Mouse (Mus musculus): Measurements from ENCODE around the gene Ssx2ip.

The Ssx2ip gene

DNA sequence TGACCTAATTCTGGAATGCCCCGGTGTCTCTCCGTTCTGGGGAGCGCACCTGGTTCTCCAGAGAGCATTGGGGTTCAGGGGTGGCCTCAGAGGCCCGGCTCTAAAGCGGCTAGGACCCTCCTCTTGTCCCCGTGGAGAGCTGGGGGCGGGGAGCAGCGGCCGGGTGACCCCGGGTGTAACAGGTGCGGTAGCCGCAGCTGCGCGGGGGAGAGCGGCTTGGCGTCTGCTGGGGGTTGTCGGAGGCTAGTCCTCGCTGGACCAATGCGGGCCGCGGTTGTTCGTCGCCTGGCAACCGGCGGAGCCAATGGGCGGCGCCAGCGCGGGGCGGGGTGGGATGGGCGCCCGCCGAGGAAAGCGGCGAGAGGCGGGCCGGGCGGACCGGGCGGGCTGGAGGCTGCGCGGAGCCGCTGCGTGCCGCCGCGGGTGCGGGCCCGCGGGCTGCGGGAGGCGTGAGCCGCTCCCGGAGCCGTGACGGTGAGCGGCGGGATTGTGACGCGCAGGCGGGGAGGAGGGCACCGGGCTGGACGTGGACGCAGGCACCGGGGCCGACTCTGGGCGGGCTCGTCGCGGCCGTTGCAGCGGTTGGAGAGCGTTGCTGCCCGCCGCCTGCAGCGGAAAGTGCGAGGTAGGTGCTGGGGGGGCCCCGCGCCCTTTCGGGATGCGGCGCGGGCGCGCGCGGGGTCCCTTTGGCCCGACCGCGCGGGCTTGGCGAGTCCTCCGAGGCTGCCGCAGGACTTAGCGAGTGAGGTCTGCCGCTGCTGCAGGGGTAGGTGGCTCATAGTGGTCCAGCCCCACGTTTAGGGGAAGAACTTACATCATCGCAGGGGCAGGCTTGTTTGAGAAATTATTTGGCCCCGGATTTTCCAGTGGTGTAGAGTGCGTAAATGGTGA is at the start of gene Ssx2ip:
TSS of gene Ssx2ip (plus strand) at position 332 of the 891 bp plus-strand sequence.
- DNase-seq = peak; percentile 86 to 91

DNA sequence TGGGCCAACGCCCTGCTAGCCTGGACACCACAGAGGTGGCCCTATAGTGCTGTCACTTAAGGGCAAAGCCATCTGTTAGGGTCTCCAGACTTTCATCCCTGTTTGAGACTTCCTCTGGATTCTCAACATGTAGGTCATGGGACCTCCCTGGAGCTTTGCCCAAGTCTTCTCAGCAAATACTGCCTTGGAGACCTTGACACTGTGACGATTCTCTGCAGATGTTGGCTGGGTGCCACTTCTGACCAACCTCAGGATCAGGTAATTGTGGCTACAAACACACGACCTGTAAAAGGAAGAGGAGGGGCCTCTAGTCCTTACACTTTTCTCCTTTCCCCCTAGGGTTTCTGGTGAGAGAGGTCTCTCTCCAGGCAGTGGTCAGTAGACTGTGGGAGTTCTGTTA is 49.3 kb upstream of the Ssx2ip start:
- DNase-seq = no peak

DNA sequence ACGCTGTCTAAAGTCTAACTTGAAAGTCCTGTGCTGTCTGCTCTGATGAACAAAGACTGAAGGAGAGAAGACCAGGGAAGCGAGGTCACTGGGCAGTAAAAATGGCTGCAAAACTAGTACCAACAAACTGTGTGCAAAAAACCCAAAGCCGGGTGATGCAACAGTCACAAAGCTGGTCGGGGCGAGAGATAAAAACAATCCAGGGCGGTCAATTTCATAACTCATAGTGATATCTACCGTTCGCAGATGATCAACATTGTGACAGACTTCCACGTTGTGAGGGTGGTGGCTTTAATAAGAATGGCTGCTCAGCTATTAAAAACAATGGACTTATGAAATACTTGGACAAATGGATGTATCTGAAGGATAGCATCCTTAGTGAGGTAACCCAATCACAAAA is 39.0 kb upstream of the Ssx2ip start:
- DNase-seq = no peak

DNA sequence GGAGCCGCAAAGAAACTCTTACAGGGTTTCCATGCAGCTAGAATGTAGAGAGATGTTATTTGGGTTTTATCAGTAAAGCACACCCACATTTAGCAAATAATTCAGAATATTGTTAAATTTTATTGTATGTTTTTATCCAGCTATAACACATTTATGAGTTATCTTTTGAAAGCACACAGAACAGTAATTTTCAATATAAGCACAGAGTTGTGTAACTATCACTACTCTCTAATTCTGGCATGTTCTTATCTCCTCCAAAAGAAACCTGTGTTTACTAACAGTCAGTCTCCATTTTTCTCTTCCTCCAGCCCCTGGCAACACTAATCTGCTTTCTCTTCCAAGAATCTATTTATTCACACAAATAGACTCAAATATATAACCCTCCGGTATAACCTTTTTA is 37.4 kb upstream of the Ssx2ip start:
- DNase-seq = no peak

DNA sequence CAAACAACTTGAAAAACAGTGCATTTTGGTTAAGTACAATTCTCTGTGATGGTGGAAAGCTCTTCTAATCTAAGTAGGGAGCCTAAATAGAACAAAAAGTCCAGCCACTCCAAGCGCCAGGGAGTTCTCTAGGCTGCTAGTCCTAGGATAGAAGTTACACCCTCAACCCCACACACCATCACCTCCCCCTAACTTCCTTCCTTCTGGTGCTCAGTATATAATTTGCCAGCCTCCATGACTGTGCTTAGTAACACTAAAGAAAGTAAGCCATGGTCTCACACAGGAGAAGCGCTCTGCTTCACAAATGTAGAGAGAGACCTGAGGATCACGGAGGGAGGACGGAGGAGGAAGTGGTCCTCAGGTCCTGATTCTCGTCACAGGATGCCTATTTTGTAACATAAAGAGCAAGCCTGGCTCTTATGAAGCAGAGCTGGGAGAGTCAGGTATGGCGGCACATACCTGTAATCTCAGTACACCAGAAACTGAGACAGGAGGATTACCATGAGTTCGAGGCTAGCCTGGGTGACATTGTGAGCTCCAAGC is 33.8 kb upstream of the Ssx2ip start:
- no peak for DNase-seq

DNA sequence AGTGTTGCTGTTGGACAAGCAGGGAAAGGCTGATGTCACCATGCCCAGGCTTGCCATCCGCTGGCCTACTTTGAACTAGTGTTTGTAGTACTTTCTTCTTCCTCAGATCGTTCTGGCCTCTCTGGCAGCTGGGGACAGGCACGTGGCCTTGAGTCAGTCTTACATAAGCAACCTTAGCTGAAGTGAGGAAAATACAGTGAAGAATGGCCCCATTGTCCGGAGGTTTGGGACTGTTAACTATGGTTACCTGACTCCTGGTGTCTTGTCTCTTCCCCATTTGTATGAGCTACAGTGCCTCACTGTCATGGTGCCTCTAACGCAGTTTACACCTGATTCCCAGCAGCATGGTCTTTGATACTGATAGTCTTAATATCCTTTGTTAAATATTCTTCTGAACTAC is 33.2 kb upstream of the Ssx2ip start:
- DNase-seq = no peak

DNA sequence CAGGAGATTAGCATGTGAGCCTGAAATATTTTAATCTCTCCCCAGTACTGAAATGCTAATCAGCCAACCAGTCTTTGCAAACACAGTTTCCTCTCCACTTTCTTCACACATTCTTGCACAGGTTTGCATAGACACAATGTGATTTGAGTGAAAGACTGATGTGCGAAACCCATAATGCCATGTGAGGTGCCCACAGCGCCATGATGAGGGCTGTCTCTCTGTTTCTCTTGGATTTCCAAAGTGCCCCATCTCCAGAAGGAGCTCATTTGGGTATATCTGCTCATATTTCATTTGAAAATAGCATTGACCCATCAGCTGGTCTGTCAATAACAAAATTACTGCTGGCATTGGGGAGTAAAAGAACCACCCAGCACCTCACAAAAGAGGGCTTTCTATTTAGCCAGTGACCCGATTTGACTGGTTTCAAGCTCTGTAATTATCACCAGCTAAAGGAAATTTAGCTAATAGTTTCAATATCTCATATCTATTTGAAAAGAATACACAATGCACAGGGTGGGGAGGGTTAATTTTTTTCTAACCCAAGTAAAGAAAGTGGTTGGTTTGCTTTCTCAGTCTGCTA is 29.8 kb upstream of the Ssx2ip start:
- no peak for DNase-seq

DNA sequence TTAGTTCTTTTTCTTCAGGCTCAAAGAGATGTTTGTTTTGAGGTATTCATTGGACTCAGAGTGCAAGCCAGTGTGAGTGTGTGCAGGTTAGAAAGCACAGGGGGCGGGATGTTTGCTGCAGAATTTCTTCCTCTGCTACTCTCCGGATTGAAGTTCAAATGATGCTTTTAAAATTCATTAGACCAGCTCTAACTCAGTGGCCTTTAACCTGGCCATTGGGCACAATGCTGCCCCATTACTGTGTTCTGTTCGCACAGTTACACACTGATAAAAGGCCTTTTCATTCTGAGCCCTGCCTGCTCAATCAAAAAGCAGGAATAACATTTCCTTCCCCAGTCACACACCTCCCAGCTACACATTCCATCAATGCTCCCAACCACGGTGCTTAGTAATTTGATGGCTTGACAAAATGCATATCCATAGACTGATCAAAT is 29.2 kb upstream of the Ssx2ip start:
- no peak for DNase-seq

DNA sequence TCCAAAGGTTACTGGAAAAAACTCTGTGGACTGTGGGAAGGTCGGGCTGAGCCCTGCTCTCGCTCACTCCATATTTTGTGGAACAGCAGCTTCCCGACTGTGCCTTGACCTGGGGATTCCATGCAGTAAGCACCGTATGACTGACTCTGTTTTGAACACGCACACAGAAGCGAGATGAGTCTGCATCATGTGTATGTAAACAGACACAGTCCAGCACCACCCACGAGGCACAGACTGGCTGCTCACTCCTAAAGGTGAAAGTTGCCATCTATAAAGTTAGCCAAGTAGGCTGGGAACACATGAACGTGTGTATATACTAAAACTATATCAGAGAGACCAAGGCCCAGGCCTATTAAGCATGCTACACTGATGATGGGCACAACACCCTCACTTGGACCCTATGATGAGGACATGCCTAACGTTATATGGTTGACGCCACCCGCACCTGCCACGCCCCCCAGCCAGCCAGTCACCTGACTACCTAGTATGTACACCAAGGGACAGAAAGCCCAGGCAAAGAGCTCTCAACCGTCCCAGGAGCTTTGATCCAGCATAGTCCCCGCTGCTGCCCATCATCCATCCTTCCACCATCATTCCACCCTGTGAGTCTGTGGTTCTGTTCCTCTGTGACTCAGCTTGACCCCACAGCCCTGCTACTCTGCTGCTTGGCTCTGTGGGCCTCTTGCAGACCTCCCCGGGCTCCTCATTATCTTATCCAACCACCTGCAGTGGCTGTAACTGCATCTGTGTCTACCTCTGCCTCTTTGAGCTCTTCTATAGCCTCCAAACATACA is 27.9 kb upstream of the Ssx2ip start:
- no peak for DNase-seq

DNA sequence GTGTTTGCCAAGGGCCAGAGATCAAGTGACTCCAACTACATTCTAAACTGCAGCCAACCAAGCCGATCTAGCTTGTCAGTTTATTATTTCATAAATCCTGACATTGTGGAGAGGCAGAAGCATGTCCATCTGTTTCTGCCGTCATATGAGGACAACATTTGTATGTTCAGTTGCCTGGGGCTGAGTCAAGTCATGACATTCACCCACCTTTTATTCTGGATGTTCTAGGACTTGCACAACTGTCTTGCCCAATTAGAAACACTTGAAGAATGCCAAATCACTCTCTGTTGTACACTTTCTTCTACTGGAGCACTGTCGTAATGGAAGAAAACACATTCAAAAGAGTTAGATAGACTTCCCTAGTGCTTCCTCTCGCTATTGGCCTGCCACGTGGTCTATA is 27.2 kb upstream of the Ssx2ip start:
- no peak for DNase-seq

DNA sequence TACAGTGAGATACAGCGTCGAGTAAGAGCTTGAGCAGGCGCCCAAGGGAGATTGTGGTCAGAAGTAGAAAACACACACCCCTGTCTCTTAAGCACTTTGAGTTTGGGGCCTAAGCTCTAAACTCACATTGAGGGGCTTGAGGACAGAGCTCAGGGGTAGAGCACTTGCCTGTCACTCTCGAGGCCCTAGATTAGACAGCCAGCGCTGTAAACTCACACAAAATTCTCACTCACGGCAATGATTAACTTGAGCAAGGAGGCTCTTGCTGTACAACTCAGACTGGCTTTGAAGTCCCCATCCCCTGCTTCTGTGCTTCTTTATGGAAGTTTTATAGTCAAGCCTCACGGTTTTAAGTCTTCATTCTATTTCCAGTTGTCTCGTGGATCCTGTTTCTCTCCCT is 25.7 kb upstream of the Ssx2ip start:
- no peak for DNase-seq

DNA sequence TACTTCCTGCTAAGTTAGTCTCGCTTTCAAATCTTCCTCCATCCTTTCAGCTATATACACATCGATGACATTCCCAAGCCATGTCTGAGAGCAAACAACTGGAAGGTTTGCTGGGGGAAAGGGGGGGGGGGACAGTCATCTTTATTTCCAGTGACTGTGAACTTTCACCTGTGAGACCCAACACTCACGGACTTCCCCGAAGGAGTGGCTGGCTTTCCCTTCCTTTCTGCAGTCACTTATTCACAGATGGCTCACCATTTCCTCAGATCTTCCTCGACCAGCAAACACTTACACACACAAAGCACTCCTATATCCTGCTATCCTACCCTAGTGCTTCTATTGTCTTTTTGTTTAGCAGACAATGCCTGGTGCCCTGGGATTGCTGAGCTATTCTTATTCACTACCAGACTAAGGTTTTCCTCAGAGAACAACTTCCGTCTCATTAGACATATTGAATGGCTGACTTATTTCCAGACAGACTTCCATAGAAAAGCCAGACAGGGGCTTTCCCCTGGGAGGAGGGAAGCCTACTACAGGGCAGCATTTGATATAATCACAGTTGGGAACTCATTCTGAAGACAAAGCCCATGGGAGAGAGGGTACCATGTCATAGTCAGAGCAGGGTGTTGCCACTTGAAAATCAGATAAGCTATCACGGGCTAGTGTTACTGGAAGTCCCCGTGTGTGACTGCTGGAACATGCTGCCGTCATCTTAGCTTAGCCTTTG is 24.5 kb upstream of the Ssx2ip start:
- no peak for DNase-seq

DNA sequence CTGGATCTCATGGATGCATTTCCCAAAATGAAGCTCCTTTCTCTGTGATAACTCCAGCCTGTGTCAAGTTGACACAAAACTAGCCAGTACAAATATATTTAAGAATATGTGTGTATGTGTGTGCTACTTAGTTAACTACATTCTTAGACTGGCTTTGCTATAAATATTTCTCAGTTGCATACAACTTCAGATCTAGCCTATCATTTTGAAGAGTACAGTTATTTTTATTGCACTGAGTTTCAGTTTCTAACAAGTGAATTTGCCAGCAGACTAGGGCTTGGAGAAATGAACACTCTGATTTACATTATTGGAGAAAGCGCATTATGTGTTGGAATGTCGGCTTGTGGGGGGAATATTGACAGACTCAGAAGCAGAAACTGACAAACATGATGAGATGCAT is 23.6 kb upstream of the Ssx2ip start:
- no peak for DNase-seq

DNA sequence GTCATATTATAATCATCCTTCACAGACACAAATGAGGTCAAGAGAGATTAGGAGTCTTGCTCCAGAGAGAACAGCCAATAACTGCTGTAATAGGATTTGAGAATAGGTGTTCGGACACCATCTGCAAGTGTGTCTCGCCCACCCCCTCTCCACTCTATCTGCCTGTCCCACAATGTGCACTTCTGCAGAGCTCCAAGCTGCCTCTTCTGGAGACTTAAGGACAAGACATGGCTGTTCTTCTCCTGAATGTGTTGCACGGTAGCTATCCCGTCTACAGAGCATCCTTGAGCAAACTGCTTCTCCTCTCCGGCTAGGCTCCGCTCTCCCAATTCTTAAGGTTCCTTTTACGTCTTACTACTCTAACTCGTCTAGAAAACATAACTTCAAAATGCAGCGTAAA is 23.0 kb upstream of the Ssx2ip start:
- no peak for DNase-seq

DNA sequence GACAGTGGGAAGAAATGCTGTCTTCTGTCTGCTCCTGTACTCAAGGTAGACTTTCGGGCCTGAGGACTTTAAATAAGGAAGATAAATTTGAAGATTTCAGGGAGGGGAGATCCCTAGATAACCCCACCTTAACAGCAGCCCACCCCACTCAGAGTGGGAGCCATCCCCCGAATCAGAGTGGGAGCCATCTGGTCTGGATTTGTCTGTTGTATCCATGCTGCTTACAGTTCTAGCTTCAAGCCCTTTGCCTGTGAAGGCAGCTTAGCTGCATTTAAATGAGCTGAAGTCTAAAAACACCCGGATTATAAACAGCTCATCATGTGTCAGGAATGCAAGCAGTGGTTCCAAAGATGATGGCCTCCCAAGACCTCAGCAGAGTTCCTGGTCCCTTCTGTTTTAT is 17.6 kb upstream of the Ssx2ip start:
- DNase-seq = no peak

DNA sequence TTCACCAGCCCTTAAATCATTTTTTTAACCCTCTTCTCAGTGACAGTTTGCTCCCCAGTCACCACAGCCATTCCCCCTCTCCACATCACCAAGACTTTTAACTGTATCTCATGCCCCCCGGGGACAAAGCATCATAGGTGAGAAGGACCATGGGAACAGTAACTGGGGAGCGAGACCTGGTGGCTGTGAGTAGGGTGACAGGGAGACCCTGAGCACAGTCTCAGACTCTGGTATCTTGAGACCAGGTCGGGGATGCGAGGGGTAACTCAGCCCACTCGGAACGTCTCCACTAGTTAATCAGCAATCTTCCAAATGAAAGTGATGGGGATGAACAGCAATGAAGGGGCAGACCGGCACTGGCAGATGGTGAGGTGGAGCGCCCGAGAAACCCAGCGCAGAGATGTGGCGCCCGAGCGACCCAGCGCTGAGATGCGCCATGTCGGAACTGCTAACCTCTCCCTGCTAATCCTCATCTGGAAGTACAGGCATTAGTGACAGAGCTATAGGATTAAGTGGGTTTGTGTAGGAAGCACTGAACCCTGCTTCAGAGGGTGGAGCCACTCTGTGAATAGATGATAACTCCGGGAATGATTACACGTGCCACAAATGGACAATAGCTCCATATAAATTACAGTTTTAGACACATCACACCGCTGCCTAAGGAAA is 11.7 kb upstream of the Ssx2ip start:
- no peak for DNase-seq

DNA sequence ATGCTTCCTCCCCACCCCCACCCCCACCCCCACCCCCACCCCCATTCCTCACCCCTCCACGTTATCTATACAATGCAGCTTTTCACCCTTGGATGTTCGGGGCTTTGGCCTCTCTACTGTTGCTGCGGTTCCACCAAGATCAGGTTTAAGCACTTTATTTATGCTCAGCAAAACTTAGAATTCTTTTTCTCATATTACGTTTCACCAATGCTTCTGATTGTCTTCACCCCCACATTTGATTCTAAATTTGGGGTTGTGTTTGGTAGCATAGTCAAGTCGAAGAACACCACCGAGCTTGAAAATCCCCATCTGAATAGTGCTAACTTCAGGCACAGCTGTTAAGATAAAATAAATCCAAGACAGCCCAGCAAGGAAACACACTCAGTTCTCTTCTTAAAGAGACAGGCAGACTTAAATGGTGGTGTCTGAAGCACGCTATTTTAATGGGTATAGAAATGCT is 10.8 kb upstream of the Ssx2ip start:
- DNase-seq = no peak

DNA sequence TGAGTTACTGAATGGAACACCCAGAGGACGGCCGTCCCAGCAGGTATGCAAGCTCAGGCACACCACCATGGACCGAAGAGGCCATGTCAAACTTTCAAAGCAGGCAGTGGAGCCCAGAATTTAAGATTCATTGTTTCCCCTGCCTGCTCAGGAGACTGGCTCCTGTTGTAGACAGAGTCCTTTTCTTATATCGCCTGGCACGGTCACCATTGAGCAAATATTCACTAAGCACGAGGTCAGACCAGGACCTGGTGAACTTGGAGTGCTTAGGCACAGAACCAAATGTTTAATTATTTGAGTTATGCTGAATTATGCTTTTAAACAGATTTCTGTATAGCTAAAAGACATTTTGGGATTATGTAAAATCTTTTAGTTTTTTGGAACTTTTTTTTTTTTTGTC is 8.2 kb upstream of the Ssx2ip start:
- DNase-seq = no peak

DNA sequence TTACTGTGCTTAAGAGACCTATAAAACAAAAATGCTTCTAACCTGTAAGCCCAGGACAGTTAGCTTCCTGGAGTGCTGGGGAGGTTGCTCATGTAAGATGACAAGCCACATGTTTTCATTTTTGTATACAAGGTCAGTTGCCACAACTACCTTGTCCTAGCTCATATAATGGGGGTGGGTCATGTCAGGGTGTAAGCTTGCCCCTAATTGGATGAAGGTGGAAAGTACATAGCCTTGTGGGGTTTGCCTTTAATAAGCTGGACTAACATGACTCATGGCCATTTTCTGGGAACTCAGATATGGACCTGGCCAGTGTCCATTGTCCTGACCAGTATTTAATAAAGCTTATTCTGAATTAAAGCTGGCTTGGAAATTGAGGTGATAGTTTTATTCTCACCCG is 7.5 kb upstream of the Ssx2ip start:
- DNase-seq = no peak

DNA sequence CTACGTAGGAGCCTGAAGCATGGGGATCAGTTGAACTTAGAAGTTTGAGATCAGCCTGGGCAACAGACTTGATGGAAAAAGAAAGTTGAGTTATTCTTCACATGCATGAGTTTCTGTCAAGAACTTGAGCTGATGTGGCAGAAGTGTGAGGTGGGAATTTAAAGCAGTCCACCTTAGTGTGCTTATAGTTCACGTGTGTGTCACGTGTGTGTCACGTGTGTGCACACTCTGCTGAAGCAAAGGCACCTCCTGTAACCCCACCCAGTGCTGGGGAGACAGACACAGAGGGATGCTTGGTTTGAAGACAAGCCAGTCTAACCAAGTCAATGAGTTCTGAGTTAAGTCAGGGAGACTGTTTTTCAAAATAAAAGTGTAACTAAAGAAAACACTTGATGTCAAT is 6.6 kb upstream of the Ssx2ip start:
- DNase-seq = no peak

DNA sequence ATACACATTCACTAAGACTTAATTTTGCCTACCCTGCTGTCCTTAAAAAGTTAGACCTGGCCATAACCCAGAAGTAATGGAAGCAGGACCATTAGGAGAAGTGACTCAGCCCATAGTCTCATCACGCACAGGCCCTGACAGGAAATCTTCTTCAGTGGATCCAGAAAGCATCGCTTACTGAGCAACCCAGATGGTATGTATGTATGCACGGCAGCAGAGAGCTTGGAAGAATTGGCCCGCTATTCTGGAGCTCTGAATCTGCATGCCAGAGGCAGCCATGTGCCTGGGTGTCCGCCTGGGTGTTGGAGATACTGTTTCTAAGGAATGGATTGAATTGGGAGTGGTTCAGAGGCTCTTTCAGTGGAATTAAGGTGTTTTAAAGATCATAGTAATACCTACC is 5.2 kb upstream of the Ssx2ip start:
- no peak for DNase-seq

DNA sequence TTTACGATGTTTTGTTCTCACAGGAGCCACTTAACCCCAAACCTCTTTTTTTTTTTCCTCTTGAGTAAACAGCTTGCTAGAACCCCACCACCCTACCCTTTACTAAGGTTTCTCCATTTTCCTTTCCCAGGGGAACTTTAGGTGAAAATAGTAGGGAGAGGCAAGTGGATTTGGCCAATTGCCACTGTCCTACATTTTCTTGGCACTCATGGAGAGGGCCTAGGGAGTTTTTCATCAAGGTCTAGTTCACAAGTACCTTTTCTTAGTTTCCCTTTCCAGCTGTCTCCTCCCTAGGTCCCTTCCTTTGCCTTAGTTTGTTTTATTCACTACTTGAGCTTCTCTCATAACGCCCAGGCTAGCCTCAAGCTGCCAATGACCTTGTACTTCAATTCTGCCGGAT is 672 bp upstream of the Ssx2ip start:
- DNase-seq = no peak
